12 mouse cellular contexts compared by ENCODE assay signal in genomic region chr13:28793166-28793935, GRCm38 (mm10).
A peak's percentile ranks its signal among the peaks of the same experiment; 100 is the strongest.
DNase-seq lines count a peak whose midpoint lies in the region; ATAC-seq and TF ChIP-seq lines count a peak whose summit lies in the region.
"Had no signal": no experiment of that assay in that cellular context is flagged by ENCODE, and none has a peak within 500 bp of the region (broad histone marks: within the 10 kb centered on the region; RNA-seq: fewer than 3 reads in every experiment).

No protein-coding gene starts in this region.

- intact Hi-C loops in gastrocnemius, adult 2 months (cut with DNase I): loop anchor here (2.0 kb wide), 1 partner anchor 71 kb away; no protein-coding TSS in a partner anchor

- H3K4me2 ChIP-seq in forebrain, embryonic 12.5 days: peak overlapping the region; percentile 26
- H3K4me2 ChIP-seq in limb, embryonic 11.5 days (ENCODE audit: low read depth, severe bottlenecking): no peak overlapping the region
- no peak overlapping the region for H3K4me2 ChIP-seq in neural tube, embryonic 14.5 days (ENCODE audit: low read depth, low read length)
- no peak overlapping the region for H3K4me2 ChIP-seq in liver, embryonic 11.5 days
- H3K4me2 ChIP-seq: heart, embryonic 13.5 days had no signal

- no peaks in the 10 kb centered on the region for H3K36me3 ChIP-seq in forebrain, embryonic 12.5 days (replicated peaks)
- H3K36me3 ChIP-seq in limb, embryonic 11.5 days (ENCODE audit: control insufficient read depth, insufficient read depth, low read length): no peaks in the 10 kb centered on the region
- H3K36me3 ChIP-seq in neural tube, embryonic 14.5 days (ENCODE audit: control insufficient read depth, insufficient read depth, low read length): no peaks in the 10 kb centered on the region
- no peaks in the 10 kb centered on the region for H3K36me3 ChIP-seq in liver, embryonic 11.5 days (ENCODE audit: control insufficient read depth, insufficient read depth, low read length)
- H3K36me3 ChIP-seq: heart, embryonic 13.5 days had no signal

- peak; percentile 83 for DNase-seq in brain, embryonic 14.5 days (ENCODE audit: low read depth)
- DNase-seq in limb, embryonic 11.5 days (ENCODE audit: low spot score): peak; percentile 50
- no peak for DNase-seq in gastrocnemius, adult 2 months
- DNase-seq in right cerebral cortex, postnatal 25 days: no peak
- no peak for DNase-seq in liver, embryonic 11.5 days (ENCODE audit: low spot score)
- DNase-seq in adrenal gland, postnatal 4 days (ENCODE audit: low spot score in 2 of 2): no peak
- DNase-seq: cerebellum, adult 11-12 months had no signal

- TF ChIP-seq CTCF in brain, embryonic 14.5 days (IDR thresholded peaks at IDR 0.05; ENCODE audit: borderline replicate concordance, extremely low read depth, insufficient read depth, insufficient read length): no peak
- no peak for TF ChIP-seq CTCF in gastrocnemius, adult 2 months (IDR thresholded peaks at IDR 0.05)

- no peak overlapping the region for H3K4me3 ChIP-seq in forebrain, embryonic 12.5 days (replicated peaks)
- H3K4me3 ChIP-seq in limb, embryonic 11.5 days (ENCODE audit: low read depth, low read length): no peak overlapping the region
- H3K4me3 ChIP-seq in neural tube, embryonic 14.5 days (ENCODE audit: low read depth, low read length): no peak overlapping the region
- no peak overlapping the region for H3K4me3 ChIP-seq in gastrocnemius, adult 2 months
- H3K4me3 ChIP-seq in liver, embryonic 11.5 days (ENCODE audit: low read depth, low read length): no peak overlapping the region
- H3K4me3 ChIP-seq: erythroblast, embryonic 14.5 days; heart, embryonic 13.5 days had no signal

- H3K27me3 ChIP-seq in forebrain, embryonic 12.5 days: no peaks in the 10 kb centered on the region
- no peaks in the 10 kb centered on the region for H3K27me3 ChIP-seq in limb, embryonic 11.5 days (ENCODE audit: control insufficient read depth, insufficient read depth, low read length)
- H3K27me3 ChIP-seq in neural tube, embryonic 14.5 days (ENCODE audit: control insufficient read depth, insufficient read depth, low read length): no peaks in the 10 kb centered on the region
- H3K27me3 ChIP-seq in liver, embryonic 11.5 days (replicated peaks; ENCODE audit: control insufficient read depth, insufficient read depth, low read length): no peaks in the 10 kb centered on the region
- H3K27me3 ChIP-seq: CH12.LX; heart, embryonic 13.5 days had no signal

- peaks cover 78% of the 10 kb centered on the region for H3K4me1 ChIP-seq in forebrain, embryonic 12.5 days
- H3K4me1 ChIP-seq in limb, embryonic 11.5 days (ENCODE audit: control insufficient read depth, insufficient read depth, low read length): peaks cover 15% of the 10 kb centered on the region; the same call in 1 of the 2 replicates
- peaks cover 10% of the 10 kb centered on the region for H3K4me1 ChIP-seq in neural tube, embryonic 14.5 days (ENCODE audit: control insufficient read depth, insufficient read depth, low read length)
- no peaks in the 10 kb centered on the region for H3K4me1 ChIP-seq in liver, embryonic 11.5 days (replicated peaks; ENCODE audit: control insufficient read depth, insufficient read depth, low read length)

- peak overlapping the region; percentile 27; the same call in 1 of the 2 replicates for H3K9ac ChIP-seq in forebrain, embryonic 12.5 days
- H3K9ac ChIP-seq in limb, embryonic 11.5 days (ENCODE audit: low read length): no peak overlapping the region
- no peak overlapping the region for H3K9ac ChIP-seq in neural tube, embryonic 14.5 days (replicated peaks; ENCODE audit: low read depth, low read length)
- no peak overlapping the region for H3K9ac ChIP-seq in liver, embryonic 11.5 days (ENCODE audit: low read depth, low read length)
- H3K9ac ChIP-seq: heart, embryonic 13.5 days had no signal

- H3K9me3 ChIP-seq in forebrain, embryonic 12.5 days: no peaks in the 10 kb centered on the region
- no peaks in the 10 kb centered on the region for H3K9me3 ChIP-seq in limb, embryonic 11.5 days (ENCODE audit: control insufficient read depth, low read length)
- H3K9me3 ChIP-seq in neural tube, embryonic 14.5 days (ENCODE audit: control insufficient read depth, low read length): no peaks in the 10 kb centered on the region
- no peaks in the 10 kb centered on the region for H3K9me3 ChIP-seq in liver, embryonic 11.5 days (ENCODE audit: control insufficient read depth, low read length)
- H3K9me3 ChIP-seq: heart, embryonic 13.5 days had no signal

- ATAC-seq in forebrain, embryonic 12.5 days (ENCODE audit: low FRiP score): peak; percentile 47; the same call in 1 of the 2 replicates
- ATAC-seq in limb, embryonic 11.5 days (ENCODE audit: insufficient number of reproducible peaks, low FRiP score, low TSS enrichment, low read depth): 0 out of 2 replicates have a peak, but pooled peaks have one; percentile 44
- ATAC-seq in neural tube, embryonic 14.5 days (ENCODE audit: low read depth): peak; percentile 41; the same call in 1 of the 2 replicates
- no peak for ATAC-seq in liver, embryonic 11.5 days (replicated peaks; ENCODE audit: low FRiP score)

- 12% methylated on average over 5 of the region's 5 CpGs for WGBS in forebrain, embryonic 12.5 days
- 19% methylated on average over 5 of the region's 5 CpGs for WGBS in limb, embryonic 11.5 days
- 8% methylated on average over 5 of the region's 5 CpGs for WGBS in neural tube, embryonic 14.5 days
- 60% methylated on average over 5 of the region's 5 CpGs for WGBS in liver, embryonic 11.5 days

- H3K27ac ChIP-seq in forebrain, embryonic 12.5 days: peak overlapping the region; percentile 95
- H3K27ac ChIP-seq in limb, embryonic 11.5 days (replicated peaks; ENCODE audit: low read depth, low read length): no peak overlapping the region
- peak overlapping the region; percentile 41 for H3K27ac ChIP-seq in neural tube, embryonic 14.5 days (ENCODE audit: low read depth, low read length)
- no peak overlapping the region for H3K27ac ChIP-seq in gastrocnemius, adult 2 months
- no peak overlapping the region for H3K27ac ChIP-seq in liver, embryonic 11.5 days (ENCODE audit: low read depth, low read length)
- H3K27ac ChIP-seq: heart, embryonic 13.5 days had no signal

- TF ChIP-seq POLR2A in brain, embryonic 14.5 days (IDR thresholded peaks at IDR 0.05; ENCODE audit: borderline replicate concordance, extremely low read depth, insufficient read depth, insufficient read length, poor library complexity, severe bottlenecking): no peak

Comparison
In these comparisons a context has a peak if more than half of its experiments do, and no peak if none do; other contexts are left out.
1. DNase-seq: peak in brain, embryonic 14.5 days (single experiment) and limb, embryonic 11.5 days (single experiment); none in gastrocnemius, adult 2 months (single experiment), right cerebral cortex, postnatal 25 days (single experiment), liver, embryonic 11.5 days (single experiment) and adrenal gland, postnatal 4 days (0 of 2).
2. H3K27ac ChIP-seq: peak in forebrain, embryonic 12.5 days (single experiment) and neural tube, embryonic 14.5 days (single experiment); none in limb, embryonic 11.5 days (single experiment), gastrocnemius, adult 2 months (single experiment) and liver, embryonic 11.5 days (single experiment).